Mouse (Mus musculus): ENCODE measurements at regions not wholly inside any gene's neighbourhood (a gene's known extent, or its start where the extent isn't known, plus 50 kb on each side); places are given as distances from the start of the nearest gene placed in this dataset.

DNA sequence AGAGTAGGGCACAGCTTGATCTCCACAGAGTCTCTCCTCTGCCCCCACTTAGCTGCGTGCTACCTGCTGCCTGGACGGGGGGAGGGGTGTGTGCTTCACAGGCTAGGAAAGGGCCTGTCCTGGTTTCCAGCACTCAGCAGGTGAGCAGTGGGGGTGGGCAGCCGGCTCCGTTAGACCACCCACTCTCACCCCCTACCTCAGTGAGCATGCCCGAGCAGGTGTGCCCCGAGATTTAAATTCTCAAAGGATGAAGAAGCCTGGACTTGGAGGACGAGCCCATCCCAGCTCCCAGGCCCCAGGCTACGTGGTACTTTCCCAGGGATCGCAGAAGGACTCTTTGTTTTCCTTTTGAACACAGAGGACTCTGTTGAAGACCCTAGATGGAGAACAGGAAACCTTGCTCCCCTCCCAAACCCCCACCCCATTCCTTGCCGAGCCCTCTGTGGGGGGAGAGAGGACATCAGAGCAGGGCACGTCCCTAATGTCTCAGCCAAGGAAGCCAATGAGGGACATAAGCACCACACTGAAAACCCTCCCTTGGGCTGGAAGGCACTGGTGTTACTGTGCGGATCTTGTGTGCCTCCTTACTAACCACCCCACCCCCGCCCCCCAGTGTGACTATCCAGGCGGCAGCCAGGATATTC is 161.5 kb downstream of the Rpl14 start:
- TF ChIP-seq GATA1 (IDR thresholded peaks at IDR 0.05; ENCODE audit: borderline replicate concordance, low read length): no peak
- TF ChIP-seq FLI1 (IDR thresholded peaks at IDR 0.05; ENCODE audit: low read length): no peak

Measured in megakaryocyte, embryonic 14.5 days (primary cell).